Mouse (Mus musculus) intestine, postnatal 0 days (tissue): Measurements from ENCODE around the gene Gm6020. TPM values are rescaled to one million over a fixed set of nuclear protein-coding genes. Genes with fewer than 3 reads are reported as not detected.

Experiments
- ATAC-seq: fragments of 200-750 bp; cut with Nextera tagmentation; 2 replicates; pipeline ENCODE4 v1.8.0; 2017; ENCODE audit warnings: mild to moderate bottlenecking, moderate TSS enrichment, moderate library complexity
- H3K27ac ChIP-seq: fragments of 300-500 bp; sonication (generic); 2 replicates; pipeline ENCODE4 v1.5.1; 2014; ENCODE audit warnings: mild to moderate bottlenecking, low read depth, low read length, moderate library complexity
- H3K27me3 ChIP-seq: fragments of 300-500 bp; sonication (generic); replicated peaks from 2 replicates; pipeline ENCODE4 v1.6.1; 2014; ENCODE audit warnings: low read length, mixed read lengths; ENCODE audit not compliant: control insufficient read depth, insufficient read depth
- H3K36me3 ChIP-seq: fragments of 300-500 bp; sonication (generic); 2 replicates; pipeline ENCODE4 v1.6.1; 2014; ENCODE audit warnings: mild to moderate bottlenecking, moderate library complexity; ENCODE audit not compliant: control insufficient read depth, insufficient read depth
- H3K4me1 ChIP-seq: fragments of 300-500 bp; sonication (generic); replicated peaks from 2 replicates; pipeline ENCODE4 v1.6.1; 2014; ENCODE audit warnings: antibody characterized with exemption, low read length, mixed read lengths; ENCODE audit not compliant: control insufficient read depth, insufficient read depth
- H3K4me2 ChIP-seq: fragments of 300-500 bp; sonication (generic); replicated peaks from 2 replicates; pipeline ENCODE4 v1.6.1; 2014; ENCODE audit warnings: low read depth, mild to moderate bottlenecking, moderate library complexity
- H3K4me3 ChIP-seq: fragments of 300-500 bp; sonication (generic); 2 replicates; pipeline ENCODE4 v1.5.1; 2014; ENCODE audit warnings: low read depth, low read length
- H3K9ac ChIP-seq: fragments of 300-500 bp; sonication (generic); 2 replicates; pipeline ENCODE4 v1.6.1; 2014; ENCODE audit warnings: mild to moderate bottlenecking, low read depth, low read length
- H3K9me3 ChIP-seq: fragments of 300-500 bp; sonication (generic); 2 replicates; pipeline ENCODE4 v1.6.1; 2016; ENCODE audit warnings: mixed run types; ENCODE audit not compliant: control insufficient read depth
- CTCF ChIP-seq: sonication (generic); IDR thresholded peaks from 2 replicates; pipeline ENCODE4 v1.5.1; 2016; ENCODE audit warnings: low read depth, mild to moderate bottlenecking, control low read depth, antibody characterized with exemption, moderate library complexity
- WGBS: fragments of 180-500 bp; shearing (Covaris S2); extraction: QIAGEN DNeasy Blood & Tissue Kit; methylation state at CpG from one replicate; pipeline ENCODE4 v1.1.7; 2014; 5-methylcytosine and 5-hydroxymethylcytosine counted together
- polyA plus RNA-seq: library from polyadenylated mRNA; unstranded; fragments of >200 nt; fragmentation: Nextera tagmentation; extraction: Ambion mirVana; gene quantifications from 2 replicates; pipeline ENCODE4 v1.2.1, GENCODE M21; 2015

Gene Gm6020
- polyA plus RNA-seq, 1 experiment from 2014 or later = not detected

DNA sequence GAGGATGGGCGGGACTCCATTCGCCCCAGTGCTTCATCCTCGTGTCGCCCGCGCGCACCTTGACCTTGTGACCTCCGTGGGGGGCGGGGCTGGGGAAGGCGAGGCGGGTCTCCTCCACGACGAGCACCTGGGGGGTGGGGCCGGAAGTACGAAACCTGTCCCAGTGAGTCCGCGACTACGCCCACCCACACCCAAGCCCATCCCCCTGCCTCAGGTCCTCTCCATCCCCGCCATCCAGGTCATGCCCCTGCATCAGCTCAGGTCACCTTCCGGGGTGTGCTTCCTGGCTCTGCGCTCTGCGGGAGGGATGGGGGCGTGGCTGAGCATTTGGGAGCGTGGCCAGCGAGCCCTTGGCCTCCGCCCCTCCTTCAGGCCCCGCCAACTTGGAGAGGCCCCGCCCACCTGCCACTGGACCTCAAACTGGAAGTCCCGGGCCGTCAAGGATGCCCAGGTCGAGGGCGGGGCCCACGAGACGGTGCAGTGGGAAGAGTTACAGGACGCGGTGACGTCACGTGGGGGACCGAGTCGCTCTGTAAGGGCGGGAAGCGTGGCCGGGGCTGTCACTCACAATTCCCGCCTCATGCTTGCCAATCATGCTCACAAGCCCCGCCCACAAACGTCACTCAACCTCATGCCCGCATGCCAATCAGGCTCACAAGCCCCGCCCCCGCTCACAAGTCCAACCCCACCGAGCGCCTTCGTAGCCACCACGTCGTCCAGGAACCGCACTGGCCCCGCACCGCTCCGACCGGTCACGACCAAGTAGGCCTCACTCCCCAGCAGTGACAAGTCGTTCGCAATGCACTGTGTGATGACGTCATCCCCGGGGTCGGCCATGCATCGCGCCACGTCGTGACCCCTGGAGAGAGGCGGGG, 42.1 kb downstream of the Gm6020 start:
- Histone ChIP-seq H3K4me2 (peak overlapping the region; percentile 78), H3K36me3 (no peaks in the 10 kb centered on the region), H3K4me1 (0 out of 2 replicates have a peak, but pooled peaks cover 3% of the 10 kb centered on the region), H3K9me3 (no peaks in the 10 kb centered on the region), H3K4me3 (peak overlapping the region; percentile 44), H3K9ac (0 out of 2 replicates have a peak overlapping the region, but pooled peaks have one; percentile 42), H3K27ac (peak overlapping the region; percentile 95), H3K27me3 (no peaks in the 10 kb centered on the region)
- 10% methylated on average over 67 of the region's 70 CpGs for WGBS
- no peak for TF ChIP-seq CTCF
- ATAC-seq = peak; percentile 48

DNA sequence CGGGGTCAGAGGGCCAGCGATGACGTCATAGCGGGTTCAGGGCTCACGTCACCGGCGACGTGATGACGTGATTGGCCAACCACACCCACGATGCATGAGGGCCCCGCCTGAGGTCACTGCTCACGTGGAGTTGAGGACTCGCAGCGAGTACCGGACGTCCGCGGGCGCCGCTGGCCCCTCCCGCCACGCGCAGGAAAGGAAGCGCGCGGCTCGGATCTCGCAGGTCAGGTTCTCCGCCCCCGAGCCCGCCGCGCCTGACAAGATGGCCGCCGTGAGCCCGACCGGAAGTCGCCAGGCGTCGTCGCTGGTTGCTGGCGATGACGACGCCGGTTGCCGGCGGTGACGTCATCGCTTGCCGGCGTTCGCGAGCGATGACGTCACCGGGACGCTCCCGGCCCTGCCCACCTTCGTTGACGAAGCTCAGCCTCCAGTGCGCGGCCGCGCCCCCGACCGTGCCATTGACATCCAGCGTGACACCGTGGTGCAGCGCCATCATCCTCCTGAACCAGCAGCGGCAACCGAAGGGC, 42.8 kb downstream of the Gm6020 start:
- H3K27ac ChIP-seq = peak overlapping the region; percentile 95
- peak overlapping the region; percentile 78 for H3K4me2 ChIP-seq
- no peaks in the 10 kb centered on the region for H3K9me3 ChIP-seq
- peak overlapping the region; percentile 44 for H3K4me3 ChIP-seq
- peak overlapping the region; percentile 42; the same call in 1 of the 2 replicates for H3K9ac ChIP-seq
- peak; percentile 57 for ATAC-seq
- H3K4me1 ChIP-seq = 0 out of 2 replicates have a peak, but pooled peaks cover 3% of the 10 kb centered on the region
- H3K27me3 ChIP-seq = no peaks in the 10 kb centered on the region
- peak; percentile 37; the same call in 1 of the 2 replicates for TF ChIP-seq CTCF
- no peaks in the 10 kb centered on the region for H3K36me3 ChIP-seq
- WGBS = 3% methylated on average over 71 of the region's 71 CpGs

DNA sequence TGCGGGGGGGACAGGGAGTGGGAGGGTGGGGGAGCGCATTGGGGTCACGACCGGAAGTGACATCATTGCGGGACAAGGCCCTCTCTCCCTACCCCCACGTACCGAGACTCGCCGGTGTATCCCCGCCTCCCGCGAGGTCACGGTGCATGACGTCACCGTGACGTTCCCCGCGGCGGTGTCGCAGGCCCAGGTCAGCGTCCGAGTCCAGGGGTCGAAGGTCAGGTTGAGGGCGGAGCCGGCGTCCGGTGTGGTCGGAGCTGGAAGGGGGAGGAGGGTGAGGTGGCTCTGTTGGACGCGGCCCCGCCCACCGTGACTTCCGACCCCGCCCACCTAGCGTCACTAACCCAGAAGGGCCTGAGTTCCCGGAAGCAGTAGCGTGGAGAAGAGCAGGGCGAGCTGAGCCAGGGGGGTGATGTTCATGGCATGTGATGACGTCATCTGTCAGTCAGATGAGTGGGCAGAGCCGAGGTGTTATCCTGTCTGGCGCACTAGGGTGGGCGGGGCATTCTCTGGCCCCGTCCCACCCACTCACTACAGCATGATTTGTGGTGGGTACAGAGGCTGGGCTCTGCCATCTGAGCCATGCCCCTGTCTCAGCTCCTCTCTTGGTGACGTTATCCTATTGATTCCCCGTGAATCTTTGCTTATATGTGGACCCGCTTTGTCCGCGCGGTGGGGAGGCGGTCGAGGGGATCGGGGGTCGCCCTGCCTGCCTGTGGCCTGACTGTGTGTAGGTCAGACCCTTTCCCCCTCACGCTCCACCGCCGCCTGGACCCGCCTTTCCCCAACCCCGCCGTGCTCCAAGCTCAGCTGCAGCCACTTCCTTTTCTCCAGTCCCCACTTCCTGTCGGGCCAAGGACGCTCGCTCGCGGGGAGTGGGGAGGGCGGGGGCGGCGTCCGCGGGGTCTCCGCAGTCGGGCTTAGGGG, 43.5 kb downstream of the Gm6020 start:
- WGBS = under 1% methylated on average over 68 of the region's 71 CpGs
- no peaks in the 10 kb centered on the region for H3K36me3 ChIP-seq
- H3K27ac ChIP-seq = peak overlapping the region; percentile 95
- H3K9me3 ChIP-seq = no peaks in the 10 kb centered on the region
- no peak for TF ChIP-seq CTCF
- peak; percentile 71 for ATAC-seq
- no peaks in the 10 kb centered on the region for H3K27me3 ChIP-seq
- H3K4me1 ChIP-seq = 0 out of 2 replicates have a peak, but pooled peaks cover 3% of the 10 kb centered on the region
- H3K4me2 ChIP-seq = peak overlapping the region; percentile 78
- H3K9ac ChIP-seq = peak overlapping the region; percentile 42
- peak overlapping the region; percentile 44 for H3K4me3 ChIP-seq

DNA sequence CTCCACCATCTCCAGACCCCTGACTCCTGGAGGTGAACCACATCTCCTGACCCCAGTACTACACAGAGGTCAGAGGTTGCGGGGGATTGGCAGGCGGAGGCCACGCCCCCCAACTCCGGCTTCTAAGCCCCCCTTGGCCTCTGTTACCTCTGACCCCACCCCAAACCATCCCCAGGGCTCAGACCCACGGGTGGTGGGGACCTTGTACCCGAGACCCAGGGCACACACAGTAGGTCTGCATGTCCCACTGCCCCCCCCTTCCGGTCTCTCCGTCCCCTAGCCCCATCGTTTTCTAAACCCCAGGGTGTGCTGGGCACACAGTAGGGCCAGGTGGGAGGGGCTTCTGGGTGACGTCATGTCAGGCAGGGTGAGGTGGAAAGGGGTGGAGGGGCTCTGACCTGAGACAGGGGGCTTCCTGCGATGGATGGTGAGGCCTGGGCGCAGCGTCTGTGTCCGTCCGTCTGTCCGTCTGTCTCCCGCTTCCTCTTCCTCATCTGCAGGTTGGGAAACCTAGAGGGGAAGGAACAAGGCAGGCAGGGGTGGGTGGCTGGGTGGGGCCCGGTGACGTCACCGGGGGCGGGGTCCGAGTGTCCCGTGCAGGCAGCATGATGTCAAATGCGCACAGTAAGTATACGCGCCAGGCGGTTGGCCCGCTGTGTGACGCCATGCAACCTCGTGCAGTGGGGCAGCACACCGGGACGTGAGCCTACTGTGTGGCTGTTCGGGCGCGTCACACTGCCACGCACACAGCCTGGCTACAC, 44.4 kb downstream of the Gm6020 start, which contains the start of gene Csf2ra:
TSS of gene Csf2ra (minus strand) at position 489 of the 761 bp plus-strand sequence.
- Histone ChIP-seq H3K4me3 (peak within 1 kb of the TSS; percentile 44), H3K9me3 (no peaks in the 10 kb centered on the region), H3K27me3 (no peaks in the 10 kb centered on the region), H3K4me2 (peak within 1 kb of the TSS; percentile 78), H3K4me1 (0 out of 2 replicates have a peak, but pooled peaks cover 3% of the 10 kb centered on the region), H3K27ac (peak within 1 kb of the TSS; percentile 95), H3K36me3 (no peaks in the 10 kb centered on the region), H3K9ac (peak within 1 kb of the TSS; percentile 42)
- 63% methylated on average over 33 of the region's 36 CpGs for WGBS
- no peak for TF ChIP-seq CTCF
- no peak for ATAC-seq

Other genes starting within 250 kb of the Gm6020 start
- 25.8 and 28.3 TPM in 2 replicates for gene Zfp950, start 43.0 kb upstream of the Gm6020 start, polyA plus RNA-seq
- gene Gm7102, start 7.6 kb upstream of the Gm6020 start, polyA plus RNA-seq = 0.09 TPM in 1 of 2 replicates, not detected in the other
- 13.2 and 21.9 TPM in 2 replicates for gene Csf2ra, start 44.5 kb downstream of the Gm6020 start, polyA plus RNA-seq
- gene Gm21060, start 113.2 kb downstream of the Gm6020 start, polyA plus RNA-seq = not detected in 2 replicates